Mouse (Mus musculus): ENCODE measurements around the gene Rhobtb1. TPM values are rescaled to one million over a fixed set of nuclear protein-coding genes. Genes with fewer than 3 reads are reported as not detected.

Rhobtb1 gene
- total and polyA plus RNA-seq, 2 experiments from 2014 or later, result 12.1 to 16.9 TPM

DNA sequence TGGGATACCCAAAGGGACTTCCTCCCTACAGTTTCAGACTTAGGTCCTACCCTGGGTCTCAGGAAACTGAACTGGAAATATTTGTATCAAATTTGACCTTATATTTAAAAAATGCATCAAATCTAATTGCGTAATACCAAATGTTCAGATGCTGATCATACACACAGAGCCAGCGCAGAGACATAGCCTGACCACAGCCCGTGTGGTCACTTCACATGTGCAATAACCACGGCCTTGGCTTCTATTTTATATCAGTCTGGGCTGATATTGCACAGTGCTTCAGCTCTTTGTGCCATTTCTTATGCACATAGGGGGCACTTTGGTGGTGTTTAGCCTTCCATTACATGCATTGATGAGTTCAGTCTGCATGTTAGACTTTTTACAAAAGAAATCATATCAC, 72.0 kb downstream of the Rhobtb1 start:
- no peak overlapping the region for H3K9ac ChIP-seq
- WGBS, result 99% methylated on average over 4 of the region's 4 CpGs
- H3K36me3 ChIP-seq (ENCODE audit: insufficient read depth), result no peaks in the 10 kb centered on the region; the same call in 1 of the 2 replicates
- TF ChIP-seq CTCF (IDR thresholded peaks at IDR 0.05; ENCODE audit: low read depth), result no peak
- H3K4me3 ChIP-seq (ENCODE audit: low read depth, low read length), result no peak overlapping the region
- no peak overlapping the region for H3K4me2 ChIP-seq (ENCODE audit: low read depth)
- no peaks in the 10 kb centered on the region for H3K9me3 ChIP-seq (ENCODE audit: low read length)
- DNase-seq (no peak), ATAC-seq (no peak)
- H3K4me1 ChIP-seq (ENCODE audit: insufficient read depth), result no peaks in the 10 kb centered on the region
- no peaks in the 10 kb centered on the region for H3K27me3 ChIP-seq (ENCODE audit: insufficient read depth, low read length)
- H3K27ac ChIP-seq (ENCODE audit: low read depth, low read length), result no peak overlapping the region

DNA sequence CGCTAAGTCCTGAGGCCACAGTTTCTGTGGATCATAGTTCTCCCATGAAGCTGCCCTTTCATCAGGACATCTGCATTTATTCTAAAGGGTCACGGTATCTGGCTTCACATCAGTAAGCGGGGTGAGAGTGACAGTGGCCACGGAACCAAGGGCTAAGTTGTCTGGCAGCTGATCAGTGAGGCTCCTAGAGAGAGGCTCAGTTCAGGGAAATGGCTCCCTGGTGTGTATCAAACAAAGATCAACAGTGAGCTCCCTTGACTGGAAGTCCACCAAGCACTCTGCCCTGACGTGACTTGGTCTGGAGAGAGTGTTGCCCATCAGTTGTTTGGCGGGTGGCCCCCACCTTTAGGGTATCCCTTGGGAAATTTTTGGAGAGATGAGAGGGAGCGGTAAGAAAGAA, 73.0 kb downstream of the Rhobtb1 start:
- Histone ChIP-seq H3K9ac (no peak overlapping the region), H3K9me3 (ENCODE audit: low read length) (no peaks in the 10 kb centered on the region), H3K27me3 (ENCODE audit: insufficient read depth, low read length) (no peaks in the 10 kb centered on the region), H3K4me2 (ENCODE audit: low read depth) (no peak overlapping the region), H3K36me3 (ENCODE audit: insufficient read depth) (no peaks in the 10 kb centered on the region; the same call in 1 of the 2 replicates), H3K27ac (ENCODE audit: low read depth, low read length) (no peak overlapping the region), H3K4me1 (ENCODE audit: insufficient read depth) (no peaks in the 10 kb centered on the region), H3K4me3 (ENCODE audit: low read depth, low read length) (no peak overlapping the region)
- no peak for TF ChIP-seq CTCF (IDR thresholded peaks at IDR 0.05; ENCODE audit: low read depth)
- 72% methylated on average over 7 of the region's 7 CpGs for WGBS
- ATAC-seq, result no peak
- no peak for DNase-seq

DNA sequence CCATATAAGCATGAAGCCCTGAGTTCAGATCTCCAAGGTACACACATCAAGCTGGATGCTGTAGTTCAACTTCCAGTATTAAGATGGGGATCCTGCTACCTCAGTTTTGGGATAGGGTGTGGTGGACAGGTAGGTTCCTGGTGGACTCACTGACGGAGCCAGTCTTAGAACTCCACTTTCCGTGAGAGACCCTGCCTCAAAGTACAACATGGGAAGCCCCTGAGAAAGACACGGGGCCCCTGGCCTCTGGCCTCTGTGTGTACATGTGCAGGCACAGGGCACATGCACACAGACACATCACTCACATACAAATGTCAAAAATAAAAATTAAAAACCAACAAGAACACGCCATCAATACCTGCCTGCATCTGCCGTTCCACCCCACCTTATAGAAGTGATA, 74.2 kb downstream of the Rhobtb1 start:
- WGBS, result 95% methylated on average over 5 of the region's 5 CpGs

DNA sequence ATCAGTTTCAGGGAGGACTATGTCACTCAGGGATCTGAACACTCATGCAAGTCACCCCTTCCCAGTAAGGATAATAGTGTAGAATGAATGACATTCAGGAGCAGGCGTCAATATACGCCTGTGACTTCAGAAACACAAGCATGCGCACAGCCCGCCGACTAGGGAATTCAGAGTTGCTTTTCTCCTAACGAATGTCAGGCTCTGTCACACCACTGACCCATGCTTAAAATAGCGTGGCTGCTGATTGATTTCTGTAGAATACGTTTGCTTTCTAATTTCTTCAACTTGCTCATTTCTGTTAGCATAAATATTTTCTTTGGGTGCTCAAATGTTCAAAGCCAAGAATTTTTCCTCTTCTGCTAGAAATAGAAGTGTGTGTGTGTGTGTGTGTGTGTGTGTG, 74.7 kb downstream of the Rhobtb1 start:
- Histone ChIP-seq H3K27ac (ENCODE audit: low read depth, low read length) (no peak overlapping the region), H3K36me3 (ENCODE audit: insufficient read depth) (no peaks in the 10 kb centered on the region; the same call in 1 of the 2 replicates), H3K4me3 (ENCODE audit: low read depth, low read length) (no peak overlapping the region), H3K27me3 (ENCODE audit: insufficient read depth, low read length) (no peaks in the 10 kb centered on the region), H3K4me1 (ENCODE audit: insufficient read depth) (no peaks in the 10 kb centered on the region), H3K4me2 (ENCODE audit: low read depth) (no peak overlapping the region), H3K9me3 (ENCODE audit: low read length) (no peaks in the 10 kb centered on the region), H3K9ac (no peak overlapping the region)
- 64% methylated on average over 8 of the region's 8 CpGs for WGBS
- ATAC-seq (no peak), DNase-seq (no peak)
- no peak for TF ChIP-seq CTCF (IDR thresholded peaks at IDR 0.05; ENCODE audit: low read depth)

More for the DNA sequence above, 74.2 kb downstream of the Rhobtb1 start:
- no peak overlapping the region for H3K4me2 ChIP-seq (ENCODE audit: low read depth)
- H3K27ac ChIP-seq (ENCODE audit: low read depth, low read length), result no peak overlapping the region
- H3K36me3 ChIP-seq (ENCODE audit: insufficient read depth), result no peaks in the 10 kb centered on the region; the same call in 1 of the 2 replicates
- no peaks in the 10 kb centered on the region for H3K9me3 ChIP-seq (ENCODE audit: low read length)
- TF ChIP-seq CTCF (IDR thresholded peaks at IDR 0.05; ENCODE audit: low read depth), result no peak
- H3K4me3 ChIP-seq (ENCODE audit: low read depth, low read length), result no peak overlapping the region
- DNase-seq, result no peak
- H3K4me1 ChIP-seq (ENCODE audit: insufficient read depth), result no peaks in the 10 kb centered on the region
- H3K27me3 ChIP-seq (ENCODE audit: insufficient read depth, low read length), result no peaks in the 10 kb centered on the region
- no peak overlapping the region for H3K9ac ChIP-seq
- no peak for ATAC-seq

DNA sequence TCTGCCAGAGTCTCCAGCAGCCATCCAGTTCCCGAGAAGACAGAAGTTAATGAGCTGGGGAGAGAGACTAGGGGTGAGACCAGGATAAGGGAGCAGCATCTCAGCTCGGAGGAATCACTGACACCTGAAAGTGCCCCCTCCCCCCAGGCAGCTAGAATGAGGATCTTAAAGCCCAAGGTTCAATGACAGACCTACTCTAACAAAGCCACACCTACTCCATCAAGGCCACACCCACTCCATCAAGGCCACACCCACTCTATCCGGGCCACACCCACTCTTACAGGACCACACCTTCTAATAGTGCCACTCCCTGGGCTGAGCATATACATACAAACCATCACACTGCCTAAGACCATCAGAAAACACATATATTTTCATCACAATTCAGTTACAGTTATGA, 86.0 kb downstream of the Rhobtb1 start:
- Histone ChIP-seq H3K4me2 (ENCODE audit: low read depth) (no peak overlapping the region), H3K4me1 (ENCODE audit: insufficient read depth) (no peaks in the 10 kb centered on the region), H3K36me3 (ENCODE audit: insufficient read depth) (no peaks in the 10 kb centered on the region), H3K27me3 (ENCODE audit: insufficient read depth, low read length) (no peaks in the 10 kb centered on the region), H3K27ac (ENCODE audit: low read depth, low read length) (no peak overlapping the region), H3K9ac (no peak overlapping the region), H3K4me3 (ENCODE audit: low read depth, low read length) (no peak overlapping the region), H3K9me3 (ENCODE audit: low read length) (no peaks in the 10 kb centered on the region)
- WGBS, result 80% methylated on average over 3 of the region's 3 CpGs
- no peak for ATAC-seq
- DNase-seq, result no peak
- TF ChIP-seq CTCF (IDR thresholded peaks at IDR 0.05; ENCODE audit: low read depth), result no peak

DNA sequence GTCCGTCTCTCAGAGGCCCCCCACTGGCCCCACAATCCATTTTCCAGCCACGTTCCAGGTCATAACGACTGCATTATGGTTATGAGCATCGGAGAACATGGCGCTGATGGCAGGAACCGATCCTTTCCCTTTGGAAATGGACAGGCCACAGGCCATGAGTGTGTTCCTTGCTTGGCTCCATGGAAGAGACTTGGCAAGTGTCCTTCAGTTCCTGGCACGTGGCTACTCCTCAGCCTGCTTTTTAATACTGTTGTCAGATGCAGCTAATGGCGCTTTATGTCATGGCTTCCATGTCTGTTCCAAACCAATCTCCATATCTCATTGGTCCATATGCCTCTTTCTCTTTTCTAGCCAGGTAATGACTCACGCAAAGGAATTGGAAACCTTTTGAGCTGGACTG, 86.5 kb downstream of the Rhobtb1 start:
- Histone ChIP-seq H3K36me3 (ENCODE audit: insufficient read depth) (no peaks in the 10 kb centered on the region), H3K9me3 (ENCODE audit: low read length) (no peaks in the 10 kb centered on the region), H3K27me3 (ENCODE audit: insufficient read depth, low read length) (no peaks in the 10 kb centered on the region), H3K4me3 (ENCODE audit: low read depth, low read length) (no peak overlapping the region), H3K4me1 (ENCODE audit: insufficient read depth) (no peaks in the 10 kb centered on the region), H3K4me2 (ENCODE audit: low read depth) (no peak overlapping the region), H3K9ac (no peak overlapping the region), H3K27ac (ENCODE audit: low read depth, low read length) (no peak overlapping the region)
- 84% methylated on average over 9 of the region's 9 CpGs for WGBS
- ATAC-seq, result no peak
- TF ChIP-seq CTCF (IDR thresholded peaks at IDR 0.05; ENCODE audit: low read depth), result no peak
- no peak for DNase-seq

DNA sequence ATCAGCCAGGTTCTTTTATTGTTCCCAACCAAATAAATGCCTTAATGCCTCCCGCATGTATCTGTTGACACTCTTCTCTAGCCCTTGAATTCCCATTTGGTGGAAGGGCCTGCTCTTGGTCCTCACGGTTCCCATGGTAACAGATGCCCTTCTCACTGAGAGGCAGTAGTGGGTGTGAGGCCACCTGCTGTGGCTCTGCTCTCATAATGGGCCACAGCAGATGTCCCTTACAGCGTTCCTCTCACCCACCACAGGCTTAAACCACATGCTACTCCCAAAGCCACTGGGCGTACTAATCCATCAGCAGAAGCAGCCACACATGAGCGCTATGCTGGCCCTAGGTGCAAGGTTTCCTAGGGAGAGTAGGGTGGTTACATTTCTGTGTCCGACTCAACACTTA, 87.1 kb downstream of the Rhobtb1 start:
- DNase-seq (no peak), ATAC-seq (no peak)
- Histone ChIP-seq H3K4me3 (ENCODE audit: low read depth, low read length) (no peak overlapping the region), H3K27ac (ENCODE audit: low read depth, low read length) (no peak overlapping the region), H3K27me3 (ENCODE audit: insufficient read depth, low read length) (no peaks in the 10 kb centered on the region), H3K9me3 (ENCODE audit: low read length) (no peaks in the 10 kb centered on the region), H3K9ac (no peak overlapping the region), H3K4me1 (ENCODE audit: insufficient read depth) (no peaks in the 10 kb centered on the region), H3K4me2 (ENCODE audit: low read depth) (no peak overlapping the region), H3K36me3 (ENCODE audit: insufficient read depth) (no peaks in the 10 kb centered on the region)
- 60% methylated on average over 6 of the region's 6 CpGs for WGBS
- no peak for TF ChIP-seq CTCF (IDR thresholded peaks at IDR 0.05; ENCODE audit: low read depth)

DNA sequence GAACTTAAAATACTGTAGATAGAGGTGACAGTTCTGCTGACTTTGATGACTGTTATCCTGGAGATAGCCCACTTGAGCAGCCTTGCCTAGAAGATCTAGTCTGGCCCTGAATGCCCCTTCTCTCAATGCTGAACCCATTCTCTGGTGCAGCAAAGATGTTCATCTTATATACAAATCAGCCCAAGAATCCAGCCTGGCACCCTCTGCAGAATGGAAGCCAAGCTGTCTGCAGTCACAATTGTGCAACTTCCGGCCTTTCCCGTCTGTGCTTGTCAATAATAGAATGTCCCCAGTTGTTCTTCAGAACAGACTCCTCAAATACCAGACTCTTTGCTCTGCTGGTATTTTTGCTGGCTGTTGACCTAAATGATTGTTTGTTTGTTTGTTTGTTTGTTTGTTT, 89.3 kb downstream of the Rhobtb1 start:
- H3K4me1 ChIP-seq (ENCODE audit: insufficient read depth), result no peaks in the 10 kb centered on the region
- 65% methylated on average over 2 of the region's 2 CpGs for WGBS
- no peak for TF ChIP-seq CTCF (IDR thresholded peaks at IDR 0.05; ENCODE audit: low read depth)
- no peak overlapping the region for H3K4me2 ChIP-seq (ENCODE audit: low read depth)
- no peak for ATAC-seq
- no peak overlapping the region for H3K9ac ChIP-seq
- H3K27me3 ChIP-seq (ENCODE audit: insufficient read depth, low read length), result no peaks in the 10 kb centered on the region
- H3K9me3 ChIP-seq (ENCODE audit: low read length), result no peaks in the 10 kb centered on the region
- no peak overlapping the region for H3K4me3 ChIP-seq (ENCODE audit: low read depth, low read length)
- H3K36me3 ChIP-seq (ENCODE audit: insufficient read depth), result no peaks in the 10 kb centered on the region
- DNase-seq, result no peak
- H3K27ac ChIP-seq (ENCODE audit: low read depth, low read length), result no peak overlapping the region

Data from forebrain, postnatal 0 days (tissue).